Mouse (Mus musculus) spleen, adult 2 months (tissue): ENCODE results near the gene Ambp.

Experiments
- CTCF ChIP-seq: fragments of 200-500 bp; IDR thresholded peaks from 2 replicates; pipeline ENCODE4 v1.5.1; 2011; ENCODE audit warnings: mild to moderate bottlenecking, inconsistent platforms; ENCODE audit not compliant: insufficient read depth, insufficient read length, insufficient replicate concordance; ENCODE audit errors: extremely low read depth
- POLR2A ChIP-seq: fragments of 200-500 bp; IDR thresholded peaks from 2 replicates; pipeline ENCODE4 v1.6.1; 2011; ENCODE audit warnings: low read depth, low read length, inconsistent platforms

GRCm38 (mm10) chr4:63105651-63106050, 48.9 kb downstream of the Ambp start:
- TF ChIP-seq CTCF: no peak
- no peak for TF ChIP-seq POLR2A
